Mouse (Mus musculus): ENCODE results near the gene Stat6. TPM values are rescaled to one million over a fixed set of nuclear protein-coding genes. Genes with fewer than 3 reads are reported as not detected.

The Stat6 gene
- polyA plus RNA-seq, 1 experiment, result 8.7 TPM

- 43% methylated on average over 2 of the region's 2 CpGs for WGBS
- no peak for TF ChIP-seq POLR2A (IDR thresholded peaks at IDR 0.05; ENCODE audit: borderline replicate concordance, insufficient read depth, low read length)
- peak; percentile 46; the same call in 1 of the 2 replicates for TF ChIP-seq CTCF (IDR thresholded peaks at IDR 0.05; ENCODE audit: borderline replicate concordance, insufficient read depth, low read depth, low read length)
- Histone ChIP-seq H3K4me1 (ENCODE audit: control insufficient read depth, insufficient read depth, low read length) (peaks cover 6% of the 10 kb centered on the region; the same call in 1 of the 2 replicates), H3K27ac (ENCODE audit: insufficient read depth, low read length) (no peak overlapping the region), H3K27me3 (ENCODE audit: control insufficient read depth, insufficient read depth, low read length) (no peaks in the 10 kb centered on the region), H3K4me3 (replicated peaks; ENCODE audit: insufficient read depth, low read depth, low read length) (no peak overlapping the region)
- no peak for DNase-seq
Measured at GRCm38 (mm10) chr10:127671276-127671675, 28.5 kb downstream of the Stat6 start.

GRCm38 (mm10) chr10:127674046-127674655 lies 31.4 kb downstream of the Stat6 start:
- no peak overlapping the region for H3K4me3 ChIP-seq (replicated peaks; ENCODE audit: insufficient read depth, low read depth, low read length)
- WGBS, result 90% methylated on average over 6 of the region's 6 CpGs
- H3K27me3 ChIP-seq (ENCODE audit: control insufficient read depth, insufficient read depth, low read length), result no peaks in the 10 kb centered on the region
- no peak overlapping the region for H3K27ac ChIP-seq (ENCODE audit: insufficient read depth, low read length)
- peaks cover 1% of the 10 kb centered on the region; the same call in 1 of the 2 replicates for H3K4me1 ChIP-seq (ENCODE audit: control insufficient read depth, insufficient read depth, low read length)
- no peak for DNase-seq
- TF ChIP-seq POLR2A (IDR thresholded peaks at IDR 0.05; ENCODE audit: borderline replicate concordance, insufficient read depth, low read length), result no peak

GRCm38 (mm10) chr10:127674794-127675522 lies 32.2 kb downstream of the Stat6 start:
- no peak overlapping the region for H3K27ac ChIP-seq (ENCODE audit: insufficient read depth, low read length)
- peak; percentile 88 to 90 for DNase-seq
- no peaks in the 10 kb centered on the region for H3K4me1 ChIP-seq (ENCODE audit: control insufficient read depth, insufficient read depth, low read length)
- TF ChIP-seq POLR2A (IDR thresholded peaks at IDR 0.05; ENCODE audit: borderline replicate concordance, insufficient read depth, low read length) (0 out of 2 replicates have a peak, but pooled peaks have one; percentile 14), CTCF (IDR thresholded peaks at IDR 0.05; ENCODE audit: borderline replicate concordance, insufficient read depth, low read depth, low read length) (peak; percentile 97)
- H3K4me3 ChIP-seq (replicated peaks; ENCODE audit: insufficient read depth, low read depth, low read length), result peak overlapping the region; percentile 32
- H3K27me3 ChIP-seq (ENCODE audit: control insufficient read depth, insufficient read depth, low read length), result no peaks in the 10 kb centered on the region
- 66% methylated on average over 8 of the region's 8 CpGs for WGBS

- Histone ChIP-seq H3K4me3 (replicated peaks; ENCODE audit: insufficient read depth, low read depth, low read length) (peak overlapping the region; percentile 46), H3K4me1 (ENCODE audit: control insufficient read depth, insufficient read depth, low read length) (no peaks in the 10 kb centered on the region), H3K27me3 (ENCODE audit: control insufficient read depth, insufficient read depth, low read length) (no peaks in the 10 kb centered on the region), H3K27ac (ENCODE audit: insufficient read depth, low read length) (no peak overlapping the region)
- 40% methylated on average over 5 of the region's 5 CpGs for WGBS
- no peak for DNase-seq
- TF ChIP-seq CTCF (IDR thresholded peaks at IDR 0.05; ENCODE audit: borderline replicate concordance, insufficient read depth, low read depth, low read length), result no peak
- TF ChIP-seq POLR2A (IDR thresholded peaks at IDR 0.05; ENCODE audit: borderline replicate concordance, insufficient read depth, low read length), result no peak
Measured at GRCm38 (mm10) chr10:127675859-127676398, 33.1 kb downstream of the Stat6 start.

- H3K4me1 ChIP-seq (ENCODE audit: control insufficient read depth, insufficient read depth, low read length), result no peaks in the 10 kb centered on the region
- TF ChIP-seq POLR2A (IDR thresholded peaks at IDR 0.05; ENCODE audit: borderline replicate concordance, insufficient read depth, low read length) (peak; percentile 30; the same call in 1 of the 2 replicates), CTCF (IDR thresholded peaks at IDR 0.05; ENCODE audit: borderline replicate concordance, insufficient read depth, low read depth, low read length) (no peak)
- no peaks in the 10 kb centered on the region for H3K27me3 ChIP-seq (ENCODE audit: control insufficient read depth, insufficient read depth, low read length)
- H3K27ac ChIP-seq (ENCODE audit: insufficient read depth, low read length), result no peak overlapping the region
- peak; percentile 92 to 97 for DNase-seq
- peak overlapping the region; percentile 54 for H3K4me3 ChIP-seq (replicated peaks; ENCODE audit: insufficient read depth, low read depth, low read length)
- WGBS, result 1% methylated on average over 71 of the region's 71 CpGs
Measured at GRCm38 (mm10) chr10:127676691-127677548, 34.1 kb downstream of the Stat6 start.

- Histone ChIP-seq H3K27ac (ENCODE audit: insufficient read depth, low read length) (no peak overlapping the region), H3K4me1 (ENCODE audit: control insufficient read depth, insufficient read depth, low read length) (no peaks in the 10 kb centered on the region), H3K4me3 (replicated peaks; ENCODE audit: insufficient read depth, low read depth, low read length) (peak overlapping the region; percentile 54), H3K27me3 (ENCODE audit: control insufficient read depth, insufficient read depth, low read length) (no peaks in the 10 kb centered on the region)
- 6% methylated on average over 14 of the region's 14 CpGs for WGBS
- TF ChIP-seq CTCF (IDR thresholded peaks at IDR 0.05; ENCODE audit: borderline replicate concordance, insufficient read depth, low read depth, low read length), result peak; percentile 80
- no peak for TF ChIP-seq POLR2A (IDR thresholded peaks at IDR 0.05; ENCODE audit: borderline replicate concordance, insufficient read depth, low read length)
- DNase-seq, result peak in 1 of 2 experiments; percentile 70
Measured at GRCm38 (mm10) chr10:127677591-127678336, 35.0 kb downstream of the Stat6 start.

- Histone ChIP-seq H3K4me3 (replicated peaks; ENCODE audit: insufficient read depth, low read depth, low read length) (no peak overlapping the region), H3K27me3 (ENCODE audit: control insufficient read depth, insufficient read depth, low read length) (no peaks in the 10 kb centered on the region), H3K4me1 (ENCODE audit: control insufficient read depth, insufficient read depth, low read length) (no peaks in the 10 kb centered on the region), H3K27ac (ENCODE audit: insufficient read depth, low read length) (no peak overlapping the region)
- TF ChIP-seq POLR2A (IDR thresholded peaks at IDR 0.05; ENCODE audit: borderline replicate concordance, insufficient read depth, low read length) (no peak), CTCF (IDR thresholded peaks at IDR 0.05; ENCODE audit: borderline replicate concordance, insufficient read depth, low read depth, low read length) (no peak)
- 94% methylated on average over 1 of the region's 1 CpGs for WGBS
- no peak for DNase-seq
Measured at GRCm38 (mm10) chr10:127679208-127679607, 36.4 kb downstream of the Stat6 start.
